Mouse (Mus musculus) limb, embryonic 11.5 days (tissue): Measurements from ENCODE around the gene Nxpe4. TPM values are rescaled to one million over a fixed set of nuclear protein-coding genes. Genes with fewer than 3 reads are reported as not detected.
"Not testable (repeated sequence)": the region's sequence is repeated elsewhere in the genome, so short reads cannot be mapped to it uniquely, and the experiment has no call there.

Source experiments
- ATAC-seq: fragments of 200-750 bp; cut with Nextera tagmentation; 2 replicates; pipeline ENCODE4 v1.8.0; 2017; ENCODE audit warnings: low read depth; ENCODE audit not compliant: insufficient number of reproducible peaks, low FRiP score, low TSS enrichment
- DNase-seq: peaks from one replicate; pipeline ENCODE4 v3.0.0-alpha.2; 2015; ENCODE audit warnings: low spot score
- H3K27ac ChIP-seq: fragments of 300-500 bp; sonication (generic); replicated peaks from 2 replicates; pipeline ENCODE4 v1.5.1; 2014; ENCODE audit warnings: low read depth, mild to moderate bottlenecking, low read length
- H3K27me3 ChIP-seq: fragments of 300-500 bp; sonication (generic); 2 replicates; pipeline ENCODE4 v1.6.1; 2014; ENCODE audit warnings: mild to moderate bottlenecking, low read length, mixed read lengths; ENCODE audit not compliant: control insufficient read depth, insufficient read depth
- H3K36me3 ChIP-seq: fragments of 300-500 bp; sonication (generic); 2 replicates; pipeline ENCODE4 v1.6.1; 2014; ENCODE audit warnings: mild to moderate bottlenecking, low read length, moderate library complexity, mixed read lengths; ENCODE audit not compliant: control insufficient read depth, insufficient read depth
- H3K4me1 ChIP-seq: fragments of 300-500 bp; sonication (generic); 2 replicates; pipeline ENCODE4 v1.6.1; 2014; ENCODE audit warnings: low read length, mixed read lengths; ENCODE audit not compliant: control insufficient read depth, insufficient read depth
- H3K4me2 ChIP-seq: fragments of 300-500 bp; sonication (generic); 2 replicates; pipeline ENCODE4 v1.6.1; 2014; ENCODE audit warnings: low read depth, mild to moderate bottlenecking, moderate library complexity; ENCODE audit not compliant: severe bottlenecking
- H3K4me3 ChIP-seq: fragments of 300-500 bp; sonication (generic); 2 replicates; pipeline ENCODE4 v1.5.1; 2014; ENCODE audit warnings: low read depth, low read length
- H3K9ac ChIP-seq: fragments of 300-500 bp; sonication (generic); 2 replicates; pipeline ENCODE4 v1.6.1; 2014; ENCODE audit warnings: mild to moderate bottlenecking, low read length
- H3K9me3 ChIP-seq: fragments of 300-500 bp; sonication (generic); 2 replicates; pipeline ENCODE4 v1.6.1; 2016; ENCODE audit warnings: low read length; ENCODE audit not compliant: control insufficient read depth
- WGBS: fragments of 180-500 bp; shearing (Covaris S2); extraction: QIAGEN DNeasy Blood & Tissue Kit; methylation state at CpG from one replicate; pipeline ENCODE4 v1.1.7; 2014; 5-methylcytosine and 5-hydroxymethylcytosine counted together
- polyA plus RNA-seq: library from polyadenylated mRNA; unstranded; fragments of >200 nt; fragmentation: Nextera tagmentation; extraction: Ambion mirVana; gene quantifications from 2 replicates; pipeline ENCODE4 v1.2.1, GENCODE M21; 2014

The Nxpe4 gene
- polyA plus RNA-seq, 1 experiment from 2014 or later = 7.0 TPM

DNA sequence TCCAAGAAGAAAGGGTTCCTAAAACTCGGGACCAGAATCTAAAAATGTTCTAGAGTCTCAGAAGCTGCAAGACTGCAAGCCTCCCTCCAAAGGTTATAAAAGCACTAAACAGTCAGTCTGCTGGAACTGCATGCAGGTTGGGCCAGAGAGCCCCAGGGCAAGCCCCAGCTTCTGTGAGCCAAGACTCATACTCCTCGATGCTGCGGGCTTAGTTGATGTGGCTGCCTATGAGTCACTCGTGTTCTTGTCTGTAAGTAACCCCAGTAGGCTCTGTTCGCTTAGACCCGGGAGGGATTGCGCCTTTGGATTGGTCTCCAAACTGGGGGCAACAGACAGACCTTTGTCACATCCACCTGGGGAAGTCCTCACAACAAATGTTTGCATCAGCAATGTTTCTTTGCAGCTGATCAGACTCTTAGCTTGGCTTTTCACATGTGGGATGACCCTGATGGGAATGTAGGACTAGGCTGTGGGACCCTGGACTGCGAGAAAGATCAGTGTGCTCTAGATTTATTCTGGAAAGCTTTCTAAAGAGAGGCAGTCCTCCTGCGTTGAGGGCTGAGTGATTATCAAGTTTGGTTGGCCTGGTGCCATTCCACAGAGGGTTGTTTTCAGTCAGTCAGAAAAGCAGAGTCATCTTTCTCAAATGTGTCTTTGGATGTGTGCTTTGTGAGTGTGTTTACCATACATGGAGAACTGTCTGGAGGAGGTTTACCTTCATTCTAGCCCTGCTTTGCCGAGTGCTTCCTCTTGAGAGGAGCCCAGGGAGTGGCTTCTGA, 245.9 kb downstream of the Nxpe4 start:
- Histone ChIP-seq H3K27ac (no peak overlapping the region), H3K9ac (no peak overlapping the region), H3K4me3 (no peak overlapping the region), H3K27me3 (no peaks in the 10 kb centered on the region), H3K4me1 (no peaks in the 10 kb centered on the region), H3K36me3 (no peaks in the 10 kb centered on the region), H3K9me3 (no peaks in the 10 kb centered on the region), H3K4me2 (no peak overlapping the region)
- WGBS = 86% methylated on average over 10 of the region's 10 CpGs
- no peak for DNase-seq
- no peak for ATAC-seq

GRCm38 (mm10) chr9:48410217-48411035, 248.6 kb downstream of the Nxpe4 start:
- H3K27ac ChIP-seq = no peak overlapping the region
- no peaks in the 10 kb centered on the region for H3K27me3 ChIP-seq
- no peaks in the 10 kb centered on the region for H3K36me3 ChIP-seq
- no peak for DNase-seq
- H3K4me2 ChIP-seq = no peak overlapping the region
- H3K9me3 ChIP-seq = no peaks in the 10 kb centered on the region
- ATAC-seq = no peak
- H3K4me3 ChIP-seq = no peak overlapping the region
- no peaks in the 10 kb centered on the region for H3K4me1 ChIP-seq
- H3K9ac ChIP-seq = no peak overlapping the region
- WGBS = 82% methylated on average over 6 of the region's 6 CpGs

GRCm38 (mm10) chr9:48413591-48413990, 251.8 kb downstream of the Nxpe4 start:
- Histone ChIP-seq H3K27ac (no peak overlapping the region), H3K4me2 (no peak overlapping the region), H3K4me3 (no peak overlapping the region), H3K36me3 (no peaks in the 10 kb centered on the region), H3K9me3 (no peaks in the 10 kb centered on the region), H3K4me1 (no peaks in the 10 kb centered on the region), H3K9ac (no peak overlapping the region), H3K27me3 (no peaks in the 10 kb centered on the region)
- DNase-seq = no peak
- WGBS = 92% methylated on average over 2 of the region's 2 CpGs
- no peak for ATAC-seq

DNA sequence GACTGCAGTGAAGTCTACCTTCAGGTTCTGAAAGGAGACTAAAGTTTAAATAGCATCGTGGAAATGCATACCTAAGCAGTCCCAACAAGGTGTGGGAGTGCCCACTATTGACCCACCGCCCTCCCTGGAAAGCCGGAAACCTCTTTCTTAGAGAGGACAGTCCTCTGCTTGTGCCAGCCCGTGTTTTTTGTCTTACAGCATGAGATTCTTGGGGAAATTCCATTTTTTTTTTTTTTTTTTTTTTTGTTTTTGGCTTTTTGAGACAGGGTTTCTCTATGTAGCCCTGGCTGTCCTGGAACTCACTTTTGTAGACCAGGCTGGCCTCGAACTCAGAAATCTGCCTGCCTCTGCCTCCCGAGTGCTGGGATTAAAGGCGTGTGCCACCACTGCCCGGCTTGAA, 255.5 kb downstream of the Nxpe4 start:
- not testable (repeated sequence) for DNase-seq, H3K9ac ChIP-seq
- 92% methylated on average over 8 of the region's 8 CpGs for WGBS

GRCm38 (mm10) chr9:48417994-48418393, 256.2 kb downstream of the Nxpe4 start:
- no peak overlapping the region for H3K4me2 ChIP-seq
- H3K4me3 ChIP-seq = no peak overlapping the region
- DNase-seq (no peak), ATAC-seq (no peak)
- WGBS = 84% methylated on average over 3 of the region's 3 CpGs
- no peaks in the 10 kb centered on the region for H3K4me1 ChIP-seq
- H3K9ac ChIP-seq = no peak overlapping the region
- H3K9me3 ChIP-seq = no peaks in the 10 kb centered on the region
- no peak overlapping the region for H3K27ac ChIP-seq
- no peaks in the 10 kb centered on the region for H3K27me3 ChIP-seq
- H3K36me3 ChIP-seq = no peaks in the 10 kb centered on the region

More for the DNA sequence above, 255.5 kb downstream of the Nxpe4 start:
- H3K36me3 ChIP-seq, H3K9me3 ChIP-seq, H3K27me3 ChIP-seq, H3K27ac ChIP-seq, H3K4me3 ChIP-seq, H3K4me2 ChIP-seq, H3K4me1 ChIP-seq, ATAC-seq: not testable (repeated sequence)

GRCm38 (mm10) chr9:48418397-48418796, 256.6 kb downstream of the Nxpe4 start:
- Histone ChIP-seq H3K4me1 (no peaks in the 10 kb centered on the region), H3K27me3 (no peaks in the 10 kb centered on the region), H3K4me2 (no peak overlapping the region), H3K27ac (no peak overlapping the region), H3K4me3 (no peak overlapping the region), H3K9me3 (no peaks in the 10 kb centered on the region), H3K9ac (no peak overlapping the region), H3K36me3 (no peaks in the 10 kb centered on the region)
- DNase-seq = no peak
- 77% methylated on average over 2 of the region's 2 CpGs for WGBS
- ATAC-seq = no peak

DNA sequence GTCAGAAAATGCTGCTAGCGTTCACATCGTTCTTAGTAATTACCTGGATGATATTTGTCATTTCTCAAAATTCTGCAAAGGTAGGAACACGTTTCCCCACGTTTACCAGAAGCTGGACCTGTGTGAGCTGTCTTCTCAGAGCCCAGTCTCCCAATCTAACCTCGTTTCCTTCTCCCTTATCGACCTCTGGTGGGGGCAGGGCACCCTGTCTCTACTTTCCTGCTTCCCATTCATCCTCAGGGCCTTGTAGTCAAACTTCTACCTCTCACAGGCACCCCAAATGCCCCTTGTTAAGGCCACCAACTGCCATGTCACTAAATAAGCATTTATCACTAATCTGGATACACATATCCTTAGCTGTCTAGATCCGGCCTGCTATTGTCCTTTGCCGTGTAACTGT, 257.0 kb downstream of the Nxpe4 start:
- 77% methylated on average over 8 of the region's 8 CpGs for WGBS
- H3K36me3 ChIP-seq = no peaks in the 10 kb centered on the region
- no peaks in the 10 kb centered on the region for H3K27me3 ChIP-seq
- no peak overlapping the region for H3K4me3 ChIP-seq
- no peaks in the 10 kb centered on the region for H3K9me3 ChIP-seq
- H3K4me1 ChIP-seq = no peaks in the 10 kb centered on the region
- H3K9ac ChIP-seq = no peak overlapping the region
- DNase-seq (no peak), ATAC-seq (no peak)
- H3K4me2 ChIP-seq = no peak overlapping the region
- no peak overlapping the region for H3K27ac ChIP-seq

DNA sequence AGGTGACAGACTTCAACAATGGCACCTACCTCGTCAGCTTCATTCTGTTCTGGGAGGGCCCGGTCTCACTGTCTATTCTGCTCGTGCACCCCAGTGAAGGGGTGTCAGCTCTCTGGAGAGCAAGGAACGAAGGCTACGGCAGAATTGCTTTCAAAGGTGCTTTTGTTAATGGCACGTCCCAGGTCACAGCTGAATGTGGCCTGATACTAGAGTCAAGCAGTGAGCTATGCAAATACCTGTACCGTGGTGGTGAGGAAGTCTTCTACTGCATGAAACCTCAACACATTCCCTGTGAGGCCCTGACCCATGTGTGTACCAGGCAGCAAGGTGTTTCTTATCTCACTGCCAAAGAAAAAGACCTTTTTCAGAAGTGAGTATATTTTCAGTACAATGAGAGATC, 258.6 kb downstream of the Nxpe4 start:
- Histone ChIP-seq H3K4me2 (no peak overlapping the region), H3K36me3 (no peaks in the 10 kb centered on the region), H3K27ac (no peak overlapping the region), H3K9me3 (no peaks in the 10 kb centered on the region), H3K9ac (no peak overlapping the region), H3K4me3 (no peak overlapping the region), H3K4me1 (no peaks in the 10 kb centered on the region), H3K27me3 (no peaks in the 10 kb centered on the region)
- ATAC-seq (no peak), DNase-seq (no peak)
- WGBS = 86% methylated on average over 7 of the region's 7 CpGs
